Mouse (Mus musculus) liver, embryonic 14.5 days (tissue): ENCODE results near the gene Hrh3. TPM values are rescaled to one million over a fixed set of nuclear protein-coding genes. Genes with fewer than 3 reads are reported as not detected.

Experiments
- ATAC-seq: fragments of 200-750 bp; cut with Nextera tagmentation; 2 replicates; pipeline ENCODE4 v1.8.0; 2017; ENCODE audit warnings: moderate number of reproducible peaks, mild to moderate bottlenecking, moderate library complexity; ENCODE audit not compliant: insufficient read depth
- DNase-seq, 3 experiments: peaks; one replicate each; pipeline ENCODE4 v3.0.0-alpha.2; 2012 to 2013; ENCODE audit warnings: low read depth in 3 of 3, low spot score in 3 of 3
- H3K27ac ChIP-seq: fragments of 300-500 bp; sonication (generic); 2 replicates; pipeline ENCODE4 v1.5.1; 2014; ENCODE audit warnings: moderate library complexity, mild to moderate bottlenecking, control low read depth, inconsistent platforms
- H3K27me3 ChIP-seq: fragments of 300-500 bp; sonication (generic); 2 replicates; pipeline ENCODE4 v1.6.1; 2014; ENCODE audit warnings: mild to moderate bottlenecking, low read length, moderate library complexity; ENCODE audit not compliant: control insufficient read depth, insufficient read depth
- H3K36me3 ChIP-seq: fragments of 300-500 bp; sonication (generic); replicated peaks from 2 replicates; pipeline ENCODE4 v1.6.1; 2014; ENCODE audit warnings: low read depth; ENCODE audit not compliant: control insufficient read depth, insufficient read depth
- H3K4me1 ChIP-seq, 2 experiments: fragments of 200-500 bp in 1 of 2; fragments of 300-500 bp in 1 of 2; sonication (generic) in 1 of 2; replicated peaks; 2 replicates each; pipeline ENCODE4 v1.6.1; 2012 to 2014; ENCODE audit warnings: antibody characterized with exemption in 1 of 2, inconsistent platforms in 1 of 2, low read length in 1 of 2; ENCODE audit not compliant: control insufficient read depth in 2 of 2, insufficient read depth in 2 of 2
- H3K4me2 ChIP-seq: fragments of 300-500 bp; sonication (generic); 2 replicates; pipeline ENCODE4 v1.6.1; 2014; ENCODE audit warnings: low read depth, mild to moderate bottlenecking, control low read depth, moderate library complexity
- H3K4me3 ChIP-seq, 2 experiments: fragments of 200-500 bp in 1 of 2; fragments of 300-500 bp in 1 of 2; sonication (generic) in 1 of 2; 2 replicates each; pipeline ENCODE4 v1.5.1; 2012 to 2014; ENCODE audit warnings: low read depth in 2 of 2, low read length in 2 of 2, mild to moderate bottlenecking in 2 of 2, control low read depth in 1 of 2, inconsistent platforms in 1 of 2, moderate library complexity in 1 of 2; ENCODE audit not compliant: insufficient read depth in 1 of 2
- H3K9ac ChIP-seq: fragments of 300-500 bp; sonication (generic); replicated peaks from 2 replicates; pipeline ENCODE4 v1.6.1; 2014; ENCODE audit warnings: mild to moderate bottlenecking, control low read depth, moderate library complexity
- H3K9me3 ChIP-seq: fragments of 300-500 bp; sonication (generic); 2 replicates; pipeline ENCODE4 v1.6.1; 2016; ENCODE audit warnings: low read length, mixed read lengths; ENCODE audit not compliant: control insufficient read depth
- CTCF ChIP-seq: IDR thresholded peaks from 2 replicates; pipeline ENCODE4 v1.5.1; 2016; ENCODE audit warnings: antibody characterized with exemption, low read depth, control low read depth
- EP300 ChIP-seq: IDR thresholded peaks from 2 replicates; pipeline ENCODE4 v1.6.1; 2016; ENCODE audit warnings: antibody characterized with exemption, low read depth
- WGBS: fragments of 180-500 bp; shearing (Covaris S2); extraction: QIAGEN DNeasy Blood & Tissue Kit; methylation state at CpG from one replicate; pipeline ENCODE4 v1.1.7; 2014; ENCODE audit not compliant: insufficient replicate concordance; 5-methylcytosine and 5-hydroxymethylcytosine counted together
- polyA plus RNA-seq, 2 experiments: library from polyadenylated mRNA; depleted of rRNA in 1 of 2; stranded (reverse) in 1 of 2; unstranded in 1 of 2; fragments of >200 nt; fragmentation: Nextera tagmentation in 1 of 2; extraction: Ambion mirVana in 1 of 2; gene quantifications; 2 replicates each; pipeline versions ENCODE4 v1.2.1 to v1.2.3; 2012 to 2014

Hrh3 gene
- polyA plus RNA-seq, 2 experiments, result not detected

- Histone ChIP-seq H3K4me3 (no peak overlapping the region), H3K27me3 (no peaks in the 10 kb centered on the region), H3K9me3 (no peaks in the 10 kb centered on the region), H3K36me3 (no peaks in the 10 kb centered on the region), H3K4me1 (no peaks in the 10 kb centered on the region), H3K9ac (no peak overlapping the region), H3K4me2 (no peak overlapping the region), H3K27ac (no peak overlapping the region)
- TF ChIP-seq EP300 (no peak), CTCF (no peak)
- no peak for DNase-seq
- no peak for ATAC-seq
- WGBS, result 56% methylated on average over 11 of the region's 11 CpGs
Observed at GRCm38 (mm10) chr2:180090285-180090684, 14.0 kb downstream of the Hrh3 start.

- Histone ChIP-seq H3K9ac (no peak overlapping the region), H3K36me3 (no peaks in the 10 kb centered on the region), H3K4me1 (no peaks in the 10 kb centered on the region), H3K4me3 (no peak overlapping the region), H3K27ac (no peak overlapping the region), H3K4me2 (no peak overlapping the region), H3K9me3 (no peaks in the 10 kb centered on the region), H3K27me3 (no peaks in the 10 kb centered on the region)
- peak; percentile 41 for TF ChIP-seq CTCF
- TF ChIP-seq EP300, result no peak
- WGBS, result 79% methylated on average over 4 of the region's 4 CpGs
- DNase-seq, result no peak
- no peak for ATAC-seq
Observed at GRCm38 (mm10) chr2:180087472-180087871, 16.8 kb downstream of the Hrh3 start.

GRCm38 (mm10) chr2:180086637-180087027 lies 17.7 kb downstream of the Hrh3 start:
- TF ChIP-seq EP300 (no peak), CTCF (no peak)
- ATAC-seq, result no peak

GRCm38 (mm10) chr2:180085926-180086636 lies 18.2 kb downstream of the Hrh3 start:
- 68% methylated on average over 16 of the region's 16 CpGs for WGBS
- no peak for TF ChIP-seq EP300
- no peak for TF ChIP-seq CTCF
- H3K4me1 ChIP-seq, result no peaks in the 10 kb centered on the region
- no peak overlapping the region for H3K27ac ChIP-seq
- DNase-seq (no peak), ATAC-seq (no peak)
- no peaks in the 10 kb centered on the region for H3K9me3 ChIP-seq
- no peaks in the 10 kb centered on the region for H3K36me3 ChIP-seq
- no peaks in the 10 kb centered on the region for H3K27me3 ChIP-seq
- H3K4me2 ChIP-seq, result no peak overlapping the region
- H3K4me3 ChIP-seq, result no peak overlapping the region
- no peak overlapping the region for H3K9ac ChIP-seq

More at GRCm38 (mm10) chr2:180086637-180087027, 17.7 kb downstream of the Hrh3 start:
- DNase-seq, result no peak
- Histone ChIP-seq H3K9me3 (no peaks in the 10 kb centered on the region), H3K9ac (no peak overlapping the region), H3K27ac (no peak overlapping the region), H3K27me3 (no peaks in the 10 kb centered on the region), H3K4me3 (no peak overlapping the region), H3K4me1 (no peaks in the 10 kb centered on the region), H3K36me3 (no peaks in the 10 kb centered on the region), H3K4me2 (no peak overlapping the region)
- 63% methylated on average over 5 of the region's 5 CpGs for WGBS

- 64% methylated on average over 3 of the region's 3 CpGs for WGBS
- Histone ChIP-seq H3K36me3 (no peaks in the 10 kb centered on the region), H3K9ac (no peak overlapping the region), H3K4me1 (no peaks in the 10 kb centered on the region), H3K27me3 (no peaks in the 10 kb centered on the region), H3K9me3 (no peaks in the 10 kb centered on the region), H3K4me2 (no peak overlapping the region), H3K4me3 (no peak overlapping the region), H3K27ac (no peak overlapping the region)
- no peak for TF ChIP-seq CTCF
- no peak for TF ChIP-seq EP300
- no peak for ATAC-seq
- DNase-seq, result no peak
Observed at GRCm38 (mm10) chr2:180084565-180084964, 19.7 kb downstream of the Hrh3 start.
